Mouse (Mus musculus) hindbrain, embryonic 16.5 days (tissue): Measurements from ENCODE around the gene Rassf1. TPM values are rescaled to one million over a fixed set of nuclear protein-coding genes. Genes with fewer than 3 reads are reported as not detected.
A peak's percentile ranks its signal among the peaks of the same experiment; 100 is the strongest.

Experiments
- ATAC-seq: fragments of 200-750 bp; cut with Nextera tagmentation; 2 replicates; pipeline ENCODE4 v1.8.0; 2017; ENCODE audit warnings: moderate TSS enrichment, moderate library complexity
- H3K27ac ChIP-seq: fragments of 300-500 bp; sonication (generic); 2 replicates; pipeline ENCODE4 v1.5.1; 2014; ENCODE audit warnings: low read depth, mild to moderate bottlenecking, control low read depth, low read length, moderate library complexity
- H3K27me3 ChIP-seq: fragments of 300-500 bp; sonication (generic); replicated peaks from 2 replicates; pipeline ENCODE4 v1.6.1; 2014; ENCODE audit warnings: low read length; ENCODE audit not compliant: control insufficient read depth, insufficient read depth
- H3K36me3 ChIP-seq: fragments of 300-500 bp; sonication (generic); 2 replicates; pipeline ENCODE4 v1.6.1; 2014; ENCODE audit warnings: mild to moderate bottlenecking, low read length, moderate library complexity, mixed read lengths; ENCODE audit not compliant: control insufficient read depth, insufficient read depth
- H3K4me1 ChIP-seq: fragments of 300-500 bp; sonication (generic); 2 replicates; pipeline ENCODE4 v1.6.1; 2014; ENCODE audit warnings: low read depth, low read length; ENCODE audit not compliant: control insufficient read depth, insufficient read depth
- H3K4me2 ChIP-seq: fragments of 300-500 bp; sonication (generic); 2 replicates; pipeline ENCODE4 v1.6.1; 2014; ENCODE audit warnings: mild to moderate bottlenecking, low read length, control low read depth, moderate library complexity
- H3K4me3 ChIP-seq: fragments of 300-500 bp; sonication (generic); 2 replicates; pipeline ENCODE4 v1.5.1; 2014; ENCODE audit warnings: mild to moderate bottlenecking, low read length, control low read depth, moderate library complexity
- H3K9ac ChIP-seq: fragments of 300-500 bp; sonication (generic); 2 replicates; pipeline ENCODE4 v1.6.1; 2014; ENCODE audit warnings: low read depth, mild to moderate bottlenecking, control low read depth, low read length, moderate library complexity
- H3K9me3 ChIP-seq: fragments of 300-500 bp; sonication (generic); 2 replicates; pipeline ENCODE4 v1.6.1; 2014; ENCODE audit warnings: mild to moderate bottlenecking, low read length, moderate library complexity; ENCODE audit not compliant: control insufficient read depth
- WGBS: fragments of 180-500 bp; shearing (Covaris S2); extraction: QIAGEN DNeasy Blood & Tissue Kit; methylation state at CpG from one replicate; pipeline ENCODE4 v1.1.7; 2014; 5-methylcytosine and 5-hydroxymethylcytosine counted together
- polyA plus RNA-seq: library from polyadenylated mRNA; unstranded; fragments of >200 nt; fragmentation: Nextera tagmentation; extraction: Ambion mirVana; gene quantifications from 2 replicates; pipeline ENCODE4 v1.2.1, GENCODE M21; 2015

Rassf1 gene
- 45.8 and 46.6 TPM in 2 replicates for polyA plus RNA-seq

GRCm38 (mm10) chr9:107551117-107551889 is at the start of gene Rassf1:
TSS of gene Rassf1 (plus strand) at chr9:107551555.
- Histone ChIP-seq H3K4me2 (peak within 1 kb of the TSS; percentile 73), H3K36me3 (no peaks in the 10 kb centered on the region), H3K27ac (peak within 1 kb of the TSS; percentile 14; the same call in 1 of the 2 replicates), H3K9ac (peak within 1 kb of the TSS; percentile 68), H3K4me1 (peaks cover 38% of the 10 kb centered on the region), H3K27me3 (peaks cover 24% of the 10 kb centered on the region), H3K4me3 (peak within 1 kb of the TSS; percentile 43), H3K9me3 (no peaks in the 10 kb centered on the region)
- WGBS, result 3% methylated on average over 57 of the region's 63 CpGs
- ATAC-seq, result no peak

GRCm38 (mm10) chr9:107502131-107502846 is 49.1 kb upstream of the Rassf1 start:
- no peak for ATAC-seq
- Histone ChIP-seq H3K36me3 (no peaks in the 10 kb centered on the region), H3K4me1 (peaks cover 18% of the 10 kb centered on the region), H3K27ac (no peak overlapping the region), H3K9ac (no peak overlapping the region), H3K27me3 (no peaks in the 10 kb centered on the region), H3K9me3 (no peaks in the 10 kb centered on the region), H3K4me3 (no peak overlapping the region), H3K4me2 (no peak overlapping the region)
- WGBS, result 81% methylated on average over 12 of the region's 12 CpGs

GRCm38 (mm10) chr9:107504662-107505537 is 46.5 kb upstream of the Rassf1 start:
- Histone ChIP-seq H3K27me3 (no peaks in the 10 kb centered on the region), H3K36me3 (no peaks in the 10 kb centered on the region), H3K4me1 (peaks cover 31% of the 10 kb centered on the region), H3K9me3 (no peaks in the 10 kb centered on the region), H3K27ac (peak overlapping the region; percentile 55), H3K9ac (no peak overlapping the region), H3K4me3 (no peak overlapping the region), H3K4me2 (no peak overlapping the region)
- WGBS, result 43% methylated on average over 19 of the region's 19 CpGs
- ATAC-seq, result peak; percentile 34; the same call in 1 of the 2 replicates

GRCm38 (mm10) chr9:107508266-107508665 is 43.1 kb upstream of the Rassf1 start:
- ATAC-seq, result peak; percentile 46; the same call in 1 of the 2 replicates
- WGBS, result 41% methylated on average over 10 of the region's 10 CpGs
- H3K9me3 ChIP-seq, result no peaks in the 10 kb centered on the region
- H3K9ac ChIP-seq, result peak overlapping the region; percentile 19; the same call in 1 of the 2 replicates
- peak overlapping the region; percentile 30; the same call in 1 of the 2 replicates for H3K27ac ChIP-seq
- H3K4me2 ChIP-seq, result no peak overlapping the region
- no peak overlapping the region for H3K4me3 ChIP-seq
- H3K36me3 ChIP-seq, result no peaks in the 10 kb centered on the region
- no peaks in the 10 kb centered on the region for H3K27me3 ChIP-seq
- H3K4me1 ChIP-seq, result peaks cover 34% of the 10 kb centered on the region

- Histone ChIP-seq H3K36me3 (no peaks in the 10 kb centered on the region), H3K9ac (no peak overlapping the region), H3K4me1 (peaks cover 19% of the 10 kb centered on the region), H3K9me3 (no peaks in the 10 kb centered on the region), H3K27me3 (no peaks in the 10 kb centered on the region), H3K4me3 (no peak overlapping the region), H3K27ac (no peak overlapping the region), H3K4me2 (no peak overlapping the region)
- 66% methylated on average over 14 of the region's 14 CpGs for WGBS
- no peak for ATAC-seq
Measured at GRCm38 (mm10) chr9:107510384-107511100, 40.8 kb upstream of the Rassf1 start.

- no peak overlapping the region for H3K4me3 ChIP-seq
- H3K4me2 ChIP-seq, result no peak overlapping the region
- 40% methylated on average over 8 of the region's 8 CpGs for WGBS
- H3K4me1 ChIP-seq, result peaks cover 19% of the 10 kb centered on the region
- no peak overlapping the region; the same call in 1 of the 2 replicates for H3K27ac ChIP-seq
- no peak overlapping the region for H3K9ac ChIP-seq
- no peaks in the 10 kb centered on the region for H3K27me3 ChIP-seq
- H3K9me3 ChIP-seq, result no peaks in the 10 kb centered on the region
- ATAC-seq, result no peak
- no peaks in the 10 kb centered on the region for H3K36me3 ChIP-seq
Measured at GRCm38 (mm10) chr9:107511436-107511835, 39.9 kb upstream of the Rassf1 start.

GRCm38 (mm10) chr9:107512326-107512725 is 39.0 kb upstream of the Rassf1 start:
- H3K36me3 ChIP-seq, result no peaks in the 10 kb centered on the region
- H3K4me2 ChIP-seq, result no peak overlapping the region
- 35% methylated on average over 16 of the region's 16 CpGs for WGBS
- H3K9me3 ChIP-seq, result no peaks in the 10 kb centered on the region
- no peak overlapping the region for H3K9ac ChIP-seq
- no peak for ATAC-seq
- no peak overlapping the region for H3K4me3 ChIP-seq
- H3K27me3 ChIP-seq, result no peaks in the 10 kb centered on the region
- H3K27ac ChIP-seq, result no peak overlapping the region; the same call in 1 of the 2 replicates
- H3K4me1 ChIP-seq, result peaks cover 16% of the 10 kb centered on the region

GRCm38 (mm10) chr9:107514303-107514955 is 36.9 kb upstream of the Rassf1 start:
- H3K4me1 ChIP-seq, result peaks cover 6% of the 10 kb centered on the region

More at GRCm38 (mm10) chr9:107514303-107514955, 36.9 kb upstream of the Rassf1 start:
- H3K9me3 ChIP-seq, result no peaks in the 10 kb centered on the region
- no peak overlapping the region for H3K4me2 ChIP-seq
- H3K36me3 ChIP-seq, result no peaks in the 10 kb centered on the region
- 23% methylated on average over 14 of the region's 14 CpGs for WGBS
- H3K27ac ChIP-seq, result no peak overlapping the region
- H3K4me3 ChIP-seq, result no peak overlapping the region
- ATAC-seq, result peak; percentile 58
- H3K27me3 ChIP-seq, result no peaks in the 10 kb centered on the region
- 0 out of 2 replicates have a peak overlapping the region, but pooled peaks have one; percentile 2 for H3K9ac ChIP-seq
